13 mouse cellular contexts compared by ENCODE assay signal in the genomic region with DNA sequence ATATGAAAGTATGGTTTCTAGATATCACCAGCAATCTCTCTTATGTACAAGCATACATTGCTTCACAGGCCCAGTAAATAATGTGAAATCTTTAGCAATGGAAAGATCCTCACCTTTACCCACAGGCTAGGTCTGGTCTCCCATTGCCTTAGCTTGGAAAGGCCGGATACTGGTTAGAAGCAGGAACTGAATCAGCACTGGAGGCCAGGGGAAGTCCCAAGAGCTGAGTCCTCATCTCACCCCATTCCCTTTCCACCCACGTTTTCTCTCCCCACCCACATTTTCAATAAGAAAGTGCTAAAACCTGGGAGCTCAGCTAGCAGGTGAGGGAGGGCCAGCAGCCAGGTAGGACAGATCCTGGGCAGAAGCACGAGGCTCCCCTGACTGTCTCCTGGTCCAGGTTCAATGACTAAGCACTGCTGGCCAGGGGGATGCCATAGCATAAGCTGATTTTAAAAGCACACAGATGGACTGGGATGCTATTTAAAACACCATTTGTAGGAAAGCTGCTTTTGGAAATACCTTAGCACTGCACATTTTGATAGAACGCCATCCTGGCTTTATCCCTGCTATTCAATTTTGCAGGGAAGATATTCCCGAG. TPM values are rescaled to one million over a fixed set of nuclear protein-coding genes. Genes with fewer than 3 reads are reported as not detected.
DNase-seq lines count a peak whose midpoint lies in the region; ATAC-seq and TF ChIP-seq lines count a peak whose summit lies in the region.
"Had no signal": no experiment of that assay in that cellular context is flagged by ENCODE, and none has a peak within 500 bp of the region (broad histone marks: within the 10 kb centered on the region; RNA-seq: fewer than 3 reads in every experiment).

No protein-coding gene starts in this region.

- no peak for TF ChIP-seq CTCF in gastrocnemius, adult 2 months (IDR thresholded peaks at IDR 0.05)
- no peak for TF ChIP-seq CTCF in left cerebral cortex, adult 2 months (IDR thresholded peaks at IDR 0.05)
- no peak for TF ChIP-seq CTCF in bone marrow macrophage, adult 2 months (IDR thresholded peaks at IDR 0.05; ENCODE audit: low read depth, low read length)

- peak overlapping the region; percentile 48 for H3K27ac ChIP-seq in gastrocnemius, adult 2 months
- H3K27ac ChIP-seq in left cerebral cortex, adult 2 months = peak overlapping the region; percentile 50; the same call in 1 of the 2 replicates
- peak overlapping the region; percentile 83 for H3K27ac ChIP-seq in bone marrow macrophage, adult 2 months (ENCODE audit: insufficient read depth, low read depth, low read length)
- H3K27ac ChIP-seq: liver, embryonic 13.5 days had no signal

- ATAC-seq in megakaryocyte, adult 5-6 weeks (ENCODE audit: poor library complexity, severe bottlenecking) = peak; percentile 66
- ATAC-seq: CD4-positive, CD25-positive, alpha-beta regulatory T cell, adult 4 months had no signal

- H3K4me3 ChIP-seq in gastrocnemius, adult 2 months = no peak overlapping the region
- H3K4me3 ChIP-seq in left cerebral cortex, adult 2 months = no peak overlapping the region
- no peak overlapping the region for H3K4me3 ChIP-seq in bone marrow macrophage, adult 2 months (ENCODE audit: insufficient read depth, low read length)
- H3K4me3 ChIP-seq: forebrain, embryonic 10.5 days; liver, embryonic 13.5 days had no signal

- peaks cover 60% of the 10 kb centered on the region for H3K4me1 ChIP-seq in bone marrow macrophage, adult 2 months (ENCODE audit: control insufficient read depth, insufficient read depth, low read length)
- H3K4me1 ChIP-seq: liver, embryonic 13.5 days had no signal

- no peak for TF ChIP-seq POLR2A in bone marrow macrophage, adult 2 months (IDR thresholded peaks at IDR 0.05; ENCODE audit: borderline replicate concordance, low read depth, low read length)

- intact Hi-C loops in gastrocnemius, adult 2 months (cut with DNase I) = no loop called here
- intact Hi-C loops in left cerebral cortex, adult 2 months (cut with DNase I) = loop anchor here (2.0 kb wide), 1 partner anchor 44 kb away; no protein-coding TSS in a partner anchor
- intact Hi-C loops in left cerebral cortex, postnatal 4 days (cut with DNase I) = no loop called here

- DNase-seq in gastrocnemius, adult 2 months = no peak
- no peak for DNase-seq in gastrocnemius, adult 8-10 months (ENCODE audit: low spot score in 2 of 2)
- no peak for DNase-seq in left cerebral cortex, adult 2 months (ENCODE audit: extremely low spot score in 1 of 2, low spot score in 2 of 2)
- no peak for DNase-seq in left cerebral cortex, postnatal 4 days
- DNase-seq in adrenal gland, adult 2 months = no peak
- no peak for DNase-seq in Muller cell, postnatal 12 days (ENCODE audit: inconsistent ontology term)
- DNase-seq: cerebellum, adult 11-12 months; gastrocnemius, postnatal 36 days; liver, embryonic 13.5 days had no signal

RNA-seq across cellular contexts. Expression of a gene that starts 47.4 kb away (rescaled TPM):
- 1 to 10 TPM; 2.9 to 6.8 TPM for total RNA-seq in gastrocnemius, adult 2 months (2021)
- total RNA-seq in gastrocnemius, adult 8-10 months (2022) = 1 to 10 TPM; 3.3 to 4.3 (median 4.1) TPM
- 10 to 100 TPM; 32.8 to 34.7 TPM for total RNA-seq in left cerebral cortex, adult 2 months (2021)
- 10 to 100 TPM; 49.9 to 86.2 TPM for total RNA-seq in left cerebral cortex, postnatal 4 days (2021)
- polyA plus RNA-seq in bone marrow macrophage, adult 2 months (2012; ENCODE audit: insufficient read depth, insufficient read length, missing spikeins) = 86.4 and 97.2 TPM in 2 replicates
- 3.5 and 3.9 TPM in 2 replicates for total RNA-seq in megakaryocyte, adult 5-6 weeks (2015)
- total RNA-seq in megakaryocyte, adult 5-6 weeks (2017) = 5.9 and 6.5 TPM in 2 replicates
- 10 to 100 TPM; 32.1 to 46.3 TPM for total RNA-seq in adrenal gland, adult 2 months (2021)
- polyA plus RNA-seq in adrenal gland, adult 2 months (2012; rRNA removed) = 16.4 and 16.6 TPM in 2 replicates

Comparison
In these comparisons a context has a peak if more than half of its experiments do, and no peak if none do; other contexts are left out.
1. RNA of a gene that starts 47.4 kb away (total RNA-seq): 49.9 to 86.2 TPM in left cerebral cortex, postnatal 4 days, 32.1 to 46.3 TPM in adrenal gland, adult 2 months and 32.8 to 34.7 TPM in left cerebral cortex, adult 2 months; 2.9 to 6.8 TPM in gastrocnemius, adult 2 months, 3.5 to 6.5 TPM in megakaryocyte, adult 5-6 weeks and 3.3 to 4.3 TPM in gastrocnemius, adult 8-10 months; every median in the first group is over 4 times any median in the second.
2. Peak in every context shown above with its lines, with median percentiles within 50 percentile points of each other: H3K27ac ChIP-seq.